Mouse (Mus musculus): Measurements from ENCODE around the gene Gm15557. TPM values are rescaled to one million over a fixed set of nuclear protein-coding genes. Genes with fewer than 3 reads are reported as not detected.

Gene Gm15557
- polyA plus RNA-seq, 1 experiment: 0.13 TPM

GRCm38 (mm10) chr2:155991151-155991550, 50.6 kb downstream of the Gm15557 start:
- Histone ChIP-seq H3K36me3 (ENCODE audit: control insufficient read depth, insufficient read depth) (no peaks in the 10 kb centered on the region), H3K79me2 (ENCODE audit: control insufficient read depth, insufficient read depth) (no peaks in the 10 kb centered on the region), H3K4me3 (no peak overlapping the region), H3K27me3 (ENCODE audit: control insufficient read depth, insufficient read depth, insufficient read length) (no peaks in the 10 kb centered on the region), H3ac (ENCODE audit: control insufficient read depth, insufficient read length) (no peak overlapping the region), H3K4me2 (ENCODE audit: low read depth) (no peak overlapping the region)
- no peak for TF ChIP-seq POLR2A (IDR thresholded peaks at IDR 0.05; ENCODE audit: insufficient read length, low read depth)
- no peak for TF ChIP-seq E2F4 (IDR thresholded peaks at IDR 0.05; ENCODE audit: insufficient read depth)
- TF ChIP-seq MAX (IDR thresholded peaks at IDR 0.05; ENCODE audit: low read depth): no peak
- TF ChIP-seq SRF (IDR thresholded peaks at IDR 0.05; ENCODE audit: control insufficient read depth, insufficient read length, low read depth): no peak
- no peak for TF ChIP-seq USF1 (IDR thresholded peaks at IDR 0.05; ENCODE audit: low read depth)
- no peak for TF ChIP-seq MYOD1 (IDR thresholded peaks at IDR 0.05; ENCODE audit: control insufficient read depth in 1 of 3, insufficient read length in 2 of 3, low read depth in 2 of 3)
- TF ChIP-seq TCF12 (IDR thresholded peaks at IDR 0.05; ENCODE audit: insufficient read depth, poor library complexity, severe bottlenecking): no peak
- TF ChIP-seq REST (IDR thresholded peaks at IDR 0.05; ENCODE audit: insufficient read depth, insufficient read length): no peak
- TF ChIP-seq TCF3 (IDR thresholded peaks at IDR 0.05; ENCODE audit: insufficient read length, low read depth): no peak
- TF ChIP-seq POLR2AphosphoS2 (IDR thresholded peaks at IDR 0.05; ENCODE audit: insufficient read length, low read depth): no peak
- no peak for TF ChIP-seq CEBPB (IDR thresholded peaks at IDR 0.05; ENCODE audit: insufficient read depth, poor library complexity, severe bottlenecking)
- no peak for TF ChIP-seq MYOG (IDR thresholded peaks at IDR 0.05; ENCODE audit: control insufficient read depth in 1 of 3, insufficient read depth in 1 of 3, insufficient read length in 2 of 3, low read depth in 2 of 3)

- TF ChIP-seq MYOD1 (IDR thresholded peaks at IDR 0.05; ENCODE audit: control insufficient read depth in 1 of 3, insufficient read length in 2 of 3, low read depth in 2 of 3) (no peak), CEBPB (IDR thresholded peaks at IDR 0.05; ENCODE audit: insufficient read depth, poor library complexity, severe bottlenecking) (no peak), E2F4 (IDR thresholded peaks at IDR 0.05; ENCODE audit: insufficient read depth) (no peak), SRF (IDR thresholded peaks at IDR 0.05; ENCODE audit: control insufficient read depth, insufficient read length, low read depth) (no peak), POLR2AphosphoS2 (IDR thresholded peaks at IDR 0.05; ENCODE audit: insufficient read length, low read depth) (no peak), MAX (IDR thresholded peaks at IDR 0.05; ENCODE audit: low read depth) (no peak), MYOG (IDR thresholded peaks at IDR 0.05; ENCODE audit: control insufficient read depth in 1 of 3, insufficient read depth in 1 of 3, insufficient read length in 2 of 3, low read depth in 2 of 3) (peak in 1 of 3 experiments; percentile 28), TCF12 (IDR thresholded peaks at IDR 0.05; ENCODE audit: insufficient read depth, poor library complexity, severe bottlenecking) (no peak)
- no peak overlapping the region for H3ac ChIP-seq (ENCODE audit: control insufficient read depth, insufficient read length)
These were observed 51.4 kb downstream of the Gm15557 start for GRCm38 (mm10) chr2:155991863-155992321.

More at GRCm38 (mm10) chr2:155991863-155992321, 51.4 kb downstream of the Gm15557 start:
- Histone ChIP-seq H3K4me2 (ENCODE audit: low read depth) (no peak overlapping the region), H3K27me3 (ENCODE audit: control insufficient read depth, insufficient read depth, insufficient read length) (no peaks in the 10 kb centered on the region), H3K79me2 (ENCODE audit: control insufficient read depth, insufficient read depth) (no peaks in the 10 kb centered on the region), H3K36me3 (ENCODE audit: control insufficient read depth, insufficient read depth) (no peaks in the 10 kb centered on the region), H3K4me3 (no peak overlapping the region)

Other genes with a start within 250 kb of the Gm15557 start
- 89.0 TPM for gene Trpc4ap, start 248.3 kb upstream of the Gm15557 start, polyA plus RNA-seq (2012; fragmentation: generic; extraction: Trizol)
- 21.9 TPM for gene Edem2, start 211.3 kb upstream of the Gm15557 start, polyA plus RNA-seq (2012; fragmentation: generic; extraction: Trizol)
- gene Gm17581, start 204.9 kb upstream of the Gm15557 start, polyA plus RNA-seq (2012; fragmentation: generic; extraction: Trizol): not detected
- gene Procr, start 189.6 kb upstream of the Gm15557 start, polyA plus RNA-seq (2012; fragmentation: generic; extraction: Trizol): 2.7 TPM
- gene Mmp24, start 165.4 kb upstream of the Gm15557 start, polyA plus RNA-seq (2012; fragmentation: generic; extraction: Trizol): 0.02 TPM
- 32.2 TPM for gene BC029722, start 121.3 kb upstream of the Gm15557 start, polyA plus RNA-seq (2012; fragmentation: generic; extraction: Trizol)
- gene Eif6, start 113.8 kb upstream of the Gm15557 start, polyA plus RNA-seq (2012; fragmentation: generic; extraction: Trizol): 198 TPM
- gene Fam83c, start 105.9 kb upstream of the Gm15557 start, polyA plus RNA-seq (2012; fragmentation: generic; extraction: Trizol): not detected
- 96.2 TPM for gene Uqcc1, start 10.4 kb upstream of the Gm15557 start, polyA plus RNA-seq (2012; fragmentation: generic; extraction: Trizol)
- gene Gdf5, start 4.6 kb downstream of the Gm15557 start, polyA plus RNA-seq (2012; fragmentation: generic; extraction: Trizol): 2.8 TPM
- 13.0 TPM for gene Cep250, start 15.7 kb downstream of the Gm15557 start, polyA plus RNA-seq (2012; fragmentation: generic; extraction: Trizol)
- gene 6430550D23Rik, start 67.2 kb downstream of the Gm15557 start, polyA plus RNA-seq (2012; fragmentation: generic; extraction: Trizol): 0.29 TPM
- 372 TPM for gene Ergic3, start 67.3 kb downstream of the Gm15557 start, polyA plus RNA-seq (2012; fragmentation: generic; extraction: Trizol)
- gene Fer1l4, start 112.2 kb downstream of the Gm15557 start, polyA plus RNA-seq (2012; fragmentation: generic; extraction: Trizol): not detected
- 1.1 TPM for gene Spag4, start 124.4 kb downstream of the Gm15557 start, polyA plus RNA-seq (2012; fragmentation: generic; extraction: Trizol)
- 44.0 TPM for gene Cpne1, start 171.2 kb downstream of the Gm15557 start, polyA plus RNA-seq (2012; fragmentation: generic; extraction: Trizol)
- 4.0 TPM for gene Rbm12, start 171.2 kb downstream of the Gm15557 start, polyA plus RNA-seq (2012; fragmentation: generic; extraction: Trizol)
- gene Gm28036, start 186.4 kb downstream of the Gm15557 start, polyA plus RNA-seq (2012; fragmentation: generic; extraction: Trizol): 10.0 TPM
- gene Romo1, start 203.3 kb downstream of the Gm15557 start, polyA plus RNA-seq (2012; fragmentation: generic; extraction: Trizol): 417 TPM
- gene Nfs1, start 203.5 kb downstream of the Gm15557 start, polyA plus RNA-seq (2012; fragmentation: generic; extraction: Trizol): 42.8 TPM
- gene Rbm39, start 239.5 kb downstream of the Gm15557 start, polyA plus RNA-seq (2012; fragmentation: generic; extraction: Trizol): 53.7 TPM